Mouse (Mus musculus) embryo, embryonic 9.5 days (tissue): ENCODE data around the gene Klc3.

Source experiments
- DNase-seq: peaks from one replicate; pipeline ENCODE4 v3.0.0-alpha.2; 2017; ENCODE audit errors: extremely low spot score

The Klc3 gene

GRCm38 (mm10) chr7:19409753-19410152 lies 5.8 kb upstream of the Klc3 start:
- DNase-seq = no peak

GRCm38 (mm10) chr7:19405417-19405816 lies 1.5 kb upstream of the Klc3 start:
- DNase-seq = peak; percentile 86

DNA sequence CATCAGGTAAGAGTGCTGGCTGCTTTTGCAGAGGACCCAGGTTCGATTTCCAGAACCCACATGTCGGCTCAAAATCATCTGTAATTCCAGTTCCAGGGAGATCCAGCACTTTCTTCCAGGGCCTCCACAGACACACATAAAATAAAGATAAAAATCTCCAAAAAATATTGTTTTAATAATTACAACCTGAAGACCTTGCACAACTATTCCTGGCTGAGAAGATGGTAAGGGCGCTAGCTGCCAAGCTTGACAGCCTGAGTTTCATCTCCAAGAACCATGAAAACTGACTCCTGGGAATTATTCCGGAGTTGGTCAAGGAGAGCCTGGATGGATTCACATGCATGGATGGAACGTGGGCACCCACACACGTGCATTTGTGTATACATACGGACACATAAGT lies 572 bp upstream of the Klc3 start, which contains the start of gene Ckm:
Ckm (plus strand) TSS at position 301 of the 400 bp plus-strand sequence.
- DNase-seq = no peak

DNA sequence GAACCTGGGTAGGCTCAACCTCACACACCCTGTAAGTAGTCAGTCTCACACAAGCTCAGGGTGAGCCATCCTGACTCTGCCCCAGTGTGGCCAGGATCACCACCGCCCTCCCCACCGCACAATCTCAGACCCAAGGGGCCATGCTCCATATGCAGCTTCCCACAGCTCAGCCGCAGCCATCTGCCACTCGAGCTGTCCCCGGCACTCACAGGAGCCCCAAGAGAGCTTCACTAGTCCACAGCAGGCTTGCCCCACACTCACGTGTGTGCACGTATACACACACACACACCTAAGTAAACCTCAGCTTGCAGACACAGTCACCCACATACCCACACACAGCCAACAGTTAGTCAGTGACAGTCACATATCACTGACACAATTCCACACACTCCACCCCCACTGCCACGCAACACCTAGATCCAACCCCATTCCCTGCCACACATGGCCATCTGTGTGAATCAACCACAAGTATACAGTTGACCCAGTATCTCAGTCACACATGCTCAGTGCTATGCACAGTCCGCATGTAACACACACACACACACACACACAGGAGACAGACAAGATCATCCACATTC lies 1.3 kb downstream of the Klc3 start:
- DNase-seq = no peak

GRCm38 (mm10) chr7:19400946-19401345 lies 3.0 kb downstream of the Klc3 start:
- DNase-seq = no peak

DNA sequence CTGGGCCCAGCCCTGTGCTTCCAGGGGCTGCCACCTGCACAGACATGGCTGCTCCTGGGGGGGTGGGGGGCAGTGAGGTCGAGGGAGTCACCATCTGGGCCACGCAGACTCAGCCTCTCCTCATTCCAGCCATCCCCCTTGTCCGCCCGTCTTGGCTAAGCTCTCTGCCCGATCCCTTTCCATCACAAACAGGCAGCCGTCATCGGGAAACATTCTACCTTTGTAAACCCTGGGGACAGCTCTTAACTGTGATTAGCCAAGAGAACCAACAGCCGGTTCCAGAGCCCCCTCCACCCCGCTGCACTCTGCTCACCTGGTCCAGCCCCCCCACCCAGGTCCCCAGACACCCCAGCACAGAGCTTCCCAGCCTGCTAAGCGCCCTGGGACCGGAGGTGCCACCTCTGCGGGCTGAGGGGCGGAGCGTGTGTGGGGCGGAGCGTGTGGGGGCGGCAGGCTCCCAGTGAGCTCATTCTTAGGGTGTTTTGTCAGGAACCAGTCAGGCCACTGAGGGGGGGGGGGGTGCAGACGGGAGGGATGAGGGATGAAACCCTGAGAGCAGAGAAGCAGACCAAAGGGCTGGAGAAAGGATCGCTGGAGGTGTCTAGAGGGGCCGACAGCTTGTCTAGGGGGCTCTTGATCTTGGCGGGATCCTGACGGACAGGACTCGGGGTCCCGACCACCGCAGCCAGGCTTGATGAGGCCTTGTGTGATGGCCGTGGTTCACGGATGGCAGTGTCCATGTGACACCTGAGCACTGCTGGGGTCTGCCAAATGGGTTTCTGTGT lies 4.2 kb downstream of the Klc3 start:
- DNase-seq = peak; percentile 54

DNA sequence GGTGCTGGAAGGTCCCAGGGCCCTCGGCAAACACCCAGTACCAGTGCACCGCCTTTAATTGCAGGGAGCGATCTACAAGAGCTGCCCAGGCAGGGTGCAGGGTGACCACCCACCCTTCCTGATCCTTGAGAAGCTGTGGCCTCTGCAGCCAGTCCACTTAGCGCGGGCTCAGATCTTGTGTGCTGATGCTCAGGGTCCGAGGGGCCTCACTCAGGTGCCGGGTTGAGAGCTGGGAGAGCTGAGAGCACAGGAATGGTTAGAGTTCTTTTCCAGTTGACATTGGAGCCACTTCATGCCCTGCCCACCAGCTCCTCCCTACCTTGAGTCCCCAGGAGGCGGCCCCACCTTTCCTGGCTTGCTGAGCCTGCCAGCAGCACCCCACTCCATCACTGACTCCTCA lies 9.4 kb downstream of the Klc3 start:
- DNase-seq = no peak

- no peak for DNase-seq
These were observed 15.0 kb downstream of the Klc3 start for GRCm38 (mm10) chr7:19388699-19389413.

DNA sequence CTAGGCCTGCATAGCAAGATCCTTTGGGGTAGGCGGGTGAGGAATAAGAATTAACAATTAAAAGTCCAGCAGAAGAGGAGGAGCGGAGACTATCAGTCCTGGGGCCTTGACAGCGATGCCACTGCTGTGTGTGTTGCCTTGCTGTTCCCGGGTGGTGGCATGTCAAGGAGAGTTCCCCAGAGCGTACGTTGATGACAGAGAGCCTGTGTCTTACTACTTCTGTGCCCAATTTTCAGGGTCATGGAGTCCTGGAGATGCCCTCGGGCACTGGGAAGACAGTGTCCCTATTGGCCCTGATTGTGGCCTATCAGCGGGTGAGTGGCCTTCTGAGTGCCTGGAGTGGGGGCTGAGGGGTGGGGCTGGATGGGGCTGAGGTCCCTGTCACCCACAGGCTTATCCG lies 20.2 kb downstream of the Klc3 start:
- no peak for DNase-seq

GRCm38 (mm10) chr7:19382166-19382541 lies 21.8 kb downstream of the Klc3 start:
- DNase-seq = no peak

DNA sequence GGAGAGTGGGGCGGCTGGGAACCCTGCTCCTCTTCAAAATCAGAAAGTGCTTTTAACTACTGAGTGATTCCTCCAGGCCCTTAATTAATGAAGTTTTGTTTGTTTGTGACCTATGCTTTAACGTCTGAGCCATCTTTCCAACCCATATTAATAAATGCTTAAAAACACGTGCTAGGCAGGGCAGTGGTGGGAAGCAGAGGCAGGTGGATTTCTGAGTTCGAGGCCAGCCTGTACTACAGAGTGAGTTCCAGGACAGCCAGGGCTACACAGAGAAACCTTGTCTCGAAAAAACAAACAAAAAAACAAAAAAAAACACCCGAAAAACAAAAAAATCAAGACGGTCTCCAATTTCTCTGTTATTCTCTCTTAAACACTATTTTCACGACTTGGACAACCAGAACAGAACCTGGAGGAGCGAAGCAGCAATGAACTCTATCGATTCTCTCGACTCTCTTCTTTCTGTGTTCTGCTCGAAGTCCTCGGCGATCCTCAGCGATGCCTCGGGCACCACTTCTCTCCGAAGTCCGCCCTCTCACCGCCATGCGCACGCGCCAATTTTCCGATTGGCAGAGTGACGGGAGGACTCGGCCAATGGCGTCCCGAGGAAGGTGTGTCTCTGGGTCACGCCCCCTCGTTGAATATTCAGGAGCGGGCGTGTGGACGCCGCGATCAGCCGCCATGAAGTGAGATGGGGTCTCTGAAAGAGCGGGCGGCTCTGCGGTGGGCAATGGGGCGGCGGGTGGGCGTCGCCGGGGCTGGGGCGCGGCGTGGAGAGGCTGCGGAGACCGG lies 22.3 kb downstream of the Klc3 start, which contains the start of gene Ercc2:
Ercc2 (plus strand) TSS at position 634 of the 789 bp plus-strand sequence.
- peak; percentile 98 for DNase-seq

- DNase-seq = no peak
These were observed 25.9 kb downstream of the Klc3 start for GRCm38 (mm10) chr7:19378049-19378448.

GRCm38 (mm10) chr7:19376019-19376418 lies 27.9 kb downstream of the Klc3 start:
- DNase-seq = no peak

- no peak for DNase-seq
These were observed 28.5 kb downstream of the Klc3 start for GRCm38 (mm10) chr7:19375368-19375767.

DNA sequence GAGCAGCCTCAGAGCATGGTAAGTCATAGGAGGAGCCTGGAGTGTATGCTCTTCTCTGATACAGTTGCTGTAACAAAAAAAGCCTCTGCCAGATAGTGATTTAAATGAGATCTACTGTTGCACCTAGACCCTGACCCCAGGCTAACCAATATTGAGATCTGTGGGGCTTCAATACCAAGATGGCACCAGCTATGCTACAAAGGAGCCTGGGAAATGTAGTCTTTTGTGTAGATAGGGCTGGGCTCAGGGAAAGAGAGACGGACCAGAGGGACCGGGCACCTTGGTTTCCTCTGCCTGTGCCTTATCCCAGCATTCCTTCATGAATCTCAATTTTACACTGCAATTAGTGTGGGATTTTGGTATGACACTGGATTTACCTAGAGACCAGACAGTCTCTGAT lies 30.5 kb downstream of the Klc3 start:
- no peak for DNase-seq

DNA sequence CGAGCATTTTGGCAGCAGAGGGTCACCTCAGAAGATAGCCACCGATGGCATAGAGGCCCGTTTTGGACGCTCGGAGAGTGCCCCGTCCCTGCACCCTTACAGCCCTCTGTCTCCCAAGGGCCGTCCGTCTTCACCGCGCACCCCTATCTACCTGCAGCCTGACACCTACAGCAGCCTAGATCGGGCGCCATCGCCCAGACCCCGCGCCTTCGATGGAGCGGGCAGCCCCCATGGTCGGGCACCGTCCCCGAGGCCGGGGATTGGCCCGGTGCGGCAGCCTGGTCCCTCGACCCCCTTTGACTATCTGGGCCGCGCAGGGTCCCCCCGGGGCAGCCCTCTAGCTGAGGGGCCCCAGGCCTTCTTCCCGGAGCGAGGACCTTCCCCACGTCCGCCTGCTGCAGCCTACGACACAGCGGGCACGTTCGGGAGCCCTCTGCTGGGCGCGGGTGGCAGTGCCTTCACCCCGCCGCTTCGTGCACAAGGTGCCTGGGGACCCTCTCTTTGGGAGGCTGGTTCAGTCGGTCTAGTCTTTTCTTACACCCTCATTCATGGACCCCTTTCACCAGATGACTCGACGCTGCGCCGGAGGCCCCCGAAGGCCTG lies 34.0 kb downstream of the Klc3 start:
- peak; percentile 72 for DNase-seq

DNA sequence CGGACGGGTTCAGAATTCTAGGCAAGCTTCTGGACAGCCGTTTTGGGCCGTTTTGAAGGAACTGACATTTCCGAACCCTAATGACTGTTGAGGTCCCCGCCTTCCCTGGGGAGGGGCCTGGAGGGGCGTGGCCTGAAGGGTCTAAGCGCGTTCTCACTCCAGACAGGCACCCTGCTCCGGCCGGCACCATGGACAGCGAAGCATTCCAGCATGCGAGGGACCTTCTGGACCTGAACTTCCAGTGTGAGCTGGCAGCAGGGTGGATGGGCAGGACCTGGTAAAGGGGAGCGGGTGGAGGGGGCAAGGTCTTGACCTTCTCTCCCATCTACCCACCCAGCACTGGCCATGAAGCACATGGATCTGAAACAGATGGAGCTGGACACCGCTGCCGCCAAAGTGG lies 35.5 kb downstream of the Klc3 start:
- peak; percentile 55 for DNase-seq

DNA sequence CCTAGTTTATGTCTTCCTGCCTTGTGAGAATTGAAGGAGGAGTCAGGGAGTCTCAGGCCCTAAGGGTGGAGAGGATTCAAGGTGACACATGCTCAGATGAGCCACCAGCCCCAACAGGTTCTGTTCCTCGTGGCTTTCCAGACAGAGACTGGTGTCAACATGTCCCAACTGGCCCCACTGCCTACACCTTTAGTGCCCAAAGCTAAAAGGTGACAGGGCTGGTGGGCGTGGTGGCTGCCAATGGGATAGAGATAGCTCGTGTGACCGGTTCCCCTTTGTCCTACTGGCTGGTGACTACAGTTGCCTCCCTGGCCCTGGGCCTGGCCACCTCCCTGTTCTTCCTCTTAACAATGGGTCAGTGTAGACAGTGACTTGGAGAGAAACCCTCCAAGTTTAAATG lies 38.5 kb downstream of the Klc3 start:
- no peak for DNase-seq

GRCm38 (mm10) chr7:19363881-19364280 lies 40.0 kb downstream of the Klc3 start:
- DNase-seq = peak; percentile 75

GRCm38 (mm10) chr7:19362276-19362675 lies 41.6 kb downstream of the Klc3 start:
- DNase-seq = no peak

- peak; percentile 74 for DNase-seq
These were observed 42.2 kb downstream of the Klc3 start for GRCm38 (mm10) chr7:19361720-19362119.

- peak; percentile 87 for DNase-seq
These were observed 43.0 kb downstream of the Klc3 start for GRCm38 (mm10) chr7:19360944-19361343.
